Mouse (Mus musculus): ENCODE results near the gene Card19.
A peak's percentile ranks its signal among the peaks of the same experiment; 100 is the strongest.

Gene Card19

DNA sequence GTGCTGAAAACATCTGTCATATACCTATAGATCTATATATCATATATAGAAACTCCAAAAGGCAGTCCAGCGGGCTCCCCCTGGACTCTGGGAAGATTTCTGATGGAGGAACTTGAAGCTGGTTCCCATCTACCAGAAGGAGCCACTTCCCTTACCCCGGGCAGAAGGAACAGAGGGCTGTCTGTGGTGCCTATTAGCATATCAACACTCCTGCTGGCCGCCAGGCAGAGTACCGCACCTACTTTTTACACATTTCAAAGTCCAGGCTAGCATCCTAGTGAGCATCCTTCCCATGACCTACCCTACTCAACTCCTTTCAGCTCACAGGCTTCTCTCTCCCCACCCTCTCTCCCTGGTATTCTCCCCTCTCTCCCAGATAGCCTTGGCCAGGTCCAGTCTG, 9.8 kb upstream of the Card19 start:
- no peak for DNase-seq (ENCODE audit: low spot score)

DNA sequence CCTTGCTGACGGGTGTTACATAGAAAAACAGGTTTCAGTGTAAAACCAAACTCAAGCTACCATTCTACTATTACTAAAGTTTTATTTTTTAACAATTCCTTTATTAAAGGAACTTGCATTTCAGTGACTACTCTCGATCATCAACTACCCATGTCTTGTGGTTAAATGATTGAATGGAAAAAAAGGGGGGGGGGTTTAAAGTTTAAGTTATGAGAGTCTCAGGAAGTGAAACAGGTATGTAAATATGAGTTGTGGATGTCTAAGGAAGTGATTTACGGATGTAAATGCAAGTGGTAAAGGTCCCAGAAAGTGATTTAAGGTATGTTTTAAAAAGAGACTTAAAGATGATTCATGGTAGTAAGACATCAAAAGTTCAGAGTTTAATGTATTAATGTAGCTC, 9.3 kb upstream of the Card19 start:
- DNase-seq (ENCODE audit: low spot score) = no peak

DNA sequence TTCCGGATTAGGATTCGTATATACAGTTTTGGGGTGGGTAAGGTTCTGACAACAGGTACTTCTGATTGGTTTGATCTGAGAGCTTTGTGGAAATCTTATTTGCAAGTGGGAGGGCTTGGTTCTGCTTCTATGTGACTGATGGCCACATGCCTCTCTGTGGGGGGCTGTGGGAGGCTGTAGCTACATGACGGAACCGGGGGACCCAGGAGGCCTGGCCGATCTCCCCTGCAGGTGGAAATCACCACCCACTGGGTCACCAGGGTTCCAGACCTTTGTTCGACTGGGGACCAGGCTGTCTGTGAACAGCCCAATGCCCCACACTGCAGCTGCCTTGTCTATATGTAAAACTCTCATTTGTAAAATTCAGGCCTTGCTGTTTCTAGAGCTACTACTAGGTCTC, 8.9 kb upstream of the Card19 start:
- no peak for DNase-seq (ENCODE audit: low spot score)

DNA sequence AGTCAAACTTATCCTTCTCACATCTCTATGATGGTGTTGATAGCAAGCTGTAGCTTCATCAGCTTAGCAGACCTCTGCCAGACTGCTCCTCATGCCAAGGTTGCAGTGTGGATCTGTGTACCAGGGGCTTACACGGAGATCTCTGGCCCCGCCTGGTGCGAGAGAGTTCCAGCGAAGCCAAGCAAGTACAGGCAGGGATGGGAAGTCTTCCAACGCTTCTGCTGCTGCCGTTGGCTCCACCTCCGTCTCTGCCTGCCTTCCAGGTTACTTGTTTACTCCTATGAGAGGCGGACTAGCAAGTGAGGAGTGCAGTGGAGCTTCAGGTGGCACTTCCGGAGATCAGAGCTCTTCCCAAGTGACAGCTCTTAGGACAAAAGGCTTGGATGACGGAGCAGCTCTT, 8.5 kb upstream of the Card19 start:
- DNase-seq (ENCODE audit: low spot score) = no peak

DNA sequence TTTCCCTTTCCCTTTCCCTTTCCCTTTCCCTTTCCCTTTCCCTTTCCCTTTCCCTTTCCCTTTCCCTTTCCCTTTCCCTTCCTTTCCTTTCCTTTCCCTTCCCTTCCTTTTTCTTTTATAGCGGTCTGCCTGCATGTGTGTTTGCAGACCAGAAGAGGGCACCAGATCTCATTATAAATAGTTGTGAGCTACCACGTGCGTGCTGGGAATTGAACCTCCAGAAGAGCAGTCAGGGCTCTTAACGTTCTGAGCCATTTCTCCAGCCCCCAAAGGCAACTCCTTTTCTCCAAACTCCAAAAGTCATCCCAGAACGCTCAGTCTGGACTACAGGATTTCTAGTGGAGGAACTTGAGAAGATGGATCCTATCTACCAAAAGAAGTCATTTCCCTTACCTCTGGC, 5.1 kb upstream of the Card19 start:
- DNase-seq (ENCODE audit: low spot score) = no peak

DNA sequence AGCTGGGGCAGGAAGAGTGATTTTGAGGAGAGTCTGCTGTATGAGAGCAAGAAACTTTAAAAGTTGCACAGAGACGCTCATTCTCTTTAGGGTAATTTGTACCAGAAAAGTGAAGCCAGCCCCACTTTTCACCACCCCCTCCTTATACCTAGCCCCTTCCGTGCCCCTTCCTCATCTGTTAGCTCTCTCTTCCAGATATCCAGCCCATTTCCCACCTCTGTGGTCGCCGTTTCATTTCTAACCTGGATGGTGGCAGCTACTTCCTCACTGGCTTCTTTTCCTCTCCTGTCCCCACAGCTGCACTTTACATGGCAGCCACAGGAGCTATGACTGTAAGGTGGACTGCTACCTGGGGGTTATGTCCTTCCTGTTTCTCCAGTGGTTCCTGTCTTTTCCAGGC, 3.5 kb upstream of the Card19 start:
- DNase-seq (ENCODE audit: low spot score) = no peak

DNA sequence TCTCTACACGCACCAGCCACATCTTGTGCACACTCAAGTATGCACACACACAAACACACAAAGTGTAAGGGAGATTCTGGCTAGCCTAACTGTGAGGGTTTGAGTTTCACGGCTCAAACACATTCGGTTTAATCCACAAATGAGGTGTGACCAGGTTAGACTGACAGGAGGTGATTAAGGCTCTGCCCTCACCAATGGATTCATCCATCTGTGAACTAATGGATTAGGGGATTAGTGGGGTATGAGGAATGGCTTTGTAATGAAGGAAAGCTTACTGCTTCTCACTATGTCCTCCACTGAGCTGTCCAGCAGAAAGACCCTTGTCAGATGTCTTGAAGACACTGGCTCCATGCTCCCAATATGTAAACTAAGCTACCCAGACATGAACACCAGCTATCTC, 2.8 kb upstream of the Card19 start:
- DNase-seq (ENCODE audit: low spot score) = no peak

DNA sequence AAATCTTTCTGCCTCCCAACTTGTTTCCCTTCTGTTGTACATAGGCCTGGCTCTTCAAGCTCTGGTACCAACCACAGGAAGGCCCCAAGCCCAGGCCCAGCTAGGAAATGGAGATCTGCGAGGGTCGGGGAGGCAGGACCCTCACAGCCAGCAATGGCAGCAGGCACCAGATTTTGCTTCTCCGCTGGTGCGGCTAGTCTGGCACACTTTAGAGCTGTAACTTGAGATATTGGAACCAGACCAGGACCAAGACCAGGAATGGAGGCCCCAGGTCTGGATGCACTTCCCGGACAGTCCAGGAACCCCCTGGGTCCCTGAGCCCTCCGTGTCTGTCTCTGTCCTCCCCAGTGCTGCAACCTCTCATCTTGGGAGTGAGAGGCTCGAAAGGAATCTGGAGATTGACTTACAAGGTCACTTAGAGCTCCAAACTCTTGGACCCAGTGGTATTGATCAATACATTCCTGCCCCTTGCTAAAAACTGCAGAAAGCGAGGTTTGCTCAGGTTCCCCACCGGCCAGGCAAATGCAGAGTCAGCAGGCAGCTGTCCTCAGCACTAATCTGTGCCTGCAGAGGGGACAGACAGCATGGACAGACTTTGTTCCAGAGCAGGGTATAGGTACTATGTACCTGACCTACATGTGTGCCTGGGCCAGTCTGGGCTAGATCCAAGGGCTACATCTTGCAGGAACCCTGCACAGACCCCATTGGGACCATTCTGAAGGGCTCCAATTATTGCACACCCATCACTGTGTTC, 1.1 kb upstream of the Card19 start:
- no peak for DNase-seq (ENCODE audit: low spot score)

DNA sequence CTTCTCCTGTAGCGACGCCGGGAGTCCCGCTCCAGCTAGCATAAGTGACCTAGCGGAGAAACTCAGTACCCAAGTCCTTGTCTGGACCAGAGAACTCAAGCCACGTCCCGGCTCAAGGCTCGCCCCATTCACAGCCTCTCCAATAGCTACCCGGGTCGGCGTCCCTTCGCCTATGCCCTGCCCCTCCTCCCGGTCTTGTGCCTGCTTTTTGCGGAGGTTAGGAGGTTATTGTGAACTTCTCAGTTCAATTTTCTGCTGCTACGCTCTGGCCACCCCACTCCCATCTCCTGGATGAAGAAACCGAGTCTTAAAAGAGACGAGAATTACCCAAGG, 349 bp upstream of the Card19 start:
- DNase-seq (ENCODE audit: low spot score) = no peak

DNA sequence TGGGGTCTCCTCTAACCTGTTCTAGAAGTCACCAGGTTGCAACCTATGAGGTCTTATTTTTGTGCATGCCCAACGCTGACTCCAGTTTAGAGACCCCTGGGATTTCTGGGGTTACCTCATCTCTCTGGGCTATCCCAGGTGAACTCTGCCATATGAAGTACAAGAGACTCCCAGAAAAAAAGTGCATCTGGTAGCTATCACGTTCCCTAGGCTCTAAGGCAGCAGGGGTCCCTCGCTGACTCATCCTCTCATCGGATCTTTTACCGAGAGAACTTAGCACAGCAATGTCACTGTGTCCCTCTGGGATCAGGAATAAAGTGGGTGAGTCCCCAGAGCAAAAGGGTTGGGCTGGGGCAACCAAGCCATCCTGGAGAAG, 721 bp downstream of the Card19 start:
- no peak for DNase-seq (ENCODE audit: low spot score)

DNA sequence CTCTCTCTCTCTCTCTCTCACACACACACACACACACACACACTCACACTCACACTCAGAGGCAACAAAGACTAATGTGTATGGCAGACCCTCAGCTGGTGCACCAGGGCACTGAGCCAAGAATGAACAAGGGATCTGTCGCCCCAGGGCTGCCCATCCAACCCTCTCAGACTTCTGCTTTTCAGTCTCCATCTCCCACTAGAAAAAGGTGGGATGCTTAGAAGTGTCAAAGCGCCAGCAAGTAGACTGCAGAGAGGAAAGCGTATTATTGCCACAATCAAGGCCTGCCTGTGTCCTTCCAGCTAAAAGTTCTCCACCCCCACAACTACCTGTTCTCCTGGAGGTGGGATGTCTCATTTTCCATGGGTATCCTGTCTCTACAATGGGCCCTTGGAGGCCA, 1.4 kb downstream of the Card19 start:
- no peak for DNase-seq (ENCODE audit: low spot score)

DNA sequence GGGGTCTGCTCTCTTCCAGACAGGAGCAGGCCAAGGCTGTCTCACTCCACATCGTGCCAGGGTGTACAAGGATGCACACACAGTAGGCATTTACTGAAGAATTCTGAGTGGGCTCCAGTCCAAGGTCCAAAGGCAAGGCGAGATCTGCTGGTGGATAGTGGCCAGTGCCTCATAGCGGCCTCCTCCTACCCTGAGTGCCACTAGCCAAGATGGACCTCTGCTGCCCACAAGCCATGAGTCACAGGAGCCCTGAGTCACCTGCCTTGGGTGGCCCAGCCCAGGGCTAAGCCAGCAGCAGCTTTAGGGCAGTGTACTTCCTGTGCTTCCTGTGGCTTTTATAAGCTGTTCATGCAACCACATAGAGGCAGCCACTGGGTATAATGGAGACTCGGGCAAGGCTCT, 2.3 kb downstream of the Card19 start:
- no peak for DNase-seq (ENCODE audit: low spot score)

DNA sequence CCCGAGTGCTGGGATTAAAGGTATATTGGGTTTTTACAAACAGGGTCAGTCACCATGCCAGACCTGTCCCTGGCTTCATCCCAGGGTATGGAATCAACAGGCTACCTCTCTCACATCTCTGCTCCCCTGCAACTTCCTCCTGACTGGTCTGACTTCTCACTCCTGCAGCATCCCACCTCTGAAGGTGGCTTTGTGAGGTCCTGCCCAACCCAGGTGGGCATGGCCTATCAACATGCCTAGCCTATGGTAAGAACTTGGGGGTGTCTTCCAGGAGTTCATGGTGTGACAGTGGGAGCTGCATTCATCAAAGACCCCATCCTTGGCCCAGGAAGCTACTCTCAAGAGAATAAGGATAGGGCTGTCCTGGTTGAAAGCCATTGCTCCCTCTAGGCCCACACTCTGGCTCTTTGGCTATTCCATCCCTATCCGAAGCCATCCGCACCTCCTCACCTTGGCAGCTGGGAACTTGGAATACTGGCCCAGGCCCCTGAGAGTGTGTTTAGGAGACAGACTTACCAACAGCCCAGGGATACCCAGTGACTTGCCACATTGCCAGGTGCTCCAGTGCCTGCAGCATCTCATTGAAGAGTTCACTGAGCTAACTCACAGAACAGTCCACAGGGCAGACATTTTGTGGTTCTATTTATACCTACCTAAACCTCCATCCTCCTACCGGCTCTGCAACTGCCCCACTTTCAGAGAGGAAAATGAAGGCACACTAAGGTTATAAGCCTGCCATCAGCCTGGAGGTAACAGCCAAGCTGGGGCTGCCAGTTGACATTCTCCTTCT, 2.9 kb downstream of the Card19 start:
- DNase-seq (ENCODE audit: low spot score) = no peak

DNA sequence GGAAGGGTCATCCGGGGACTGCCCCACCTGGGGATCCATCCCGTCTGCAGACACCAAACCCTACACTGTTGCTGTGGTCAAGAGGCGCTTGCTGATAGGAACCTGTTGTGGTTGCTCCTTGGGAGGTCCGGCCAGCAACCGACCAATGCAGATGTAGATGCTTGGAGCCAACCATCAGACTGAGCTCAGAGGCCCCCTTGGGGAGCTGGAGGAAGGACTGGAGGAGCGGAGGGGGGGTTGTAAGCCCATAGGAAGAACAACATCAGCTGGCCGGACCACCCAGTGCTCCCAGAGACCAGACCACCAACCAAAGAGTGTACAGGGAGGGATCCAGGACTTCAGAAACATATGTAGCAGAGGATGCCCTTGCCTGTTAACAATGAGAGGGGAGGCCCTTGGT, 6.5 kb downstream of the Card19 start:
- no peak for DNase-seq (ENCODE audit: low spot score)

DNA sequence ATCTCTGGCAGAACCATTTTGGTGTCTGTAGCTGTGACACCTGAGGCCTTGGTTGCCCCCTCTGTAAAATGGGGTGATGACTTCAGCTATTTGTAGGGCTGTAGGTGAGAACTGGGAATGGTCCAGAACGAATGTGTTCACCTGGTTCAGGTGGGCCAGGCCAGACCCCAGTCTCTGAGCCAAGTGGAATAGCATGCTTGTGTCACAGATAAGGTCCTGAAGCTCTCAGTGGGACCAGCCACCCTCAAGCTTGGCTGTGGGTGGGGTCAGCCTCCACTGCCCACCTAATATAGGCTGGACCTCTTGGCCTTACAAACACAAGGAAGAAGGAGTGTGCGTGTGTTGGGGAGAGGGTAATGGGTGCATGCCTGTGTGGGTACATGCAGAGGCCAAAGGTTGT, 9.5 kb downstream of the Card19 start:
- no peak for DNase-seq (ENCODE audit: low spot score)

DNA sequence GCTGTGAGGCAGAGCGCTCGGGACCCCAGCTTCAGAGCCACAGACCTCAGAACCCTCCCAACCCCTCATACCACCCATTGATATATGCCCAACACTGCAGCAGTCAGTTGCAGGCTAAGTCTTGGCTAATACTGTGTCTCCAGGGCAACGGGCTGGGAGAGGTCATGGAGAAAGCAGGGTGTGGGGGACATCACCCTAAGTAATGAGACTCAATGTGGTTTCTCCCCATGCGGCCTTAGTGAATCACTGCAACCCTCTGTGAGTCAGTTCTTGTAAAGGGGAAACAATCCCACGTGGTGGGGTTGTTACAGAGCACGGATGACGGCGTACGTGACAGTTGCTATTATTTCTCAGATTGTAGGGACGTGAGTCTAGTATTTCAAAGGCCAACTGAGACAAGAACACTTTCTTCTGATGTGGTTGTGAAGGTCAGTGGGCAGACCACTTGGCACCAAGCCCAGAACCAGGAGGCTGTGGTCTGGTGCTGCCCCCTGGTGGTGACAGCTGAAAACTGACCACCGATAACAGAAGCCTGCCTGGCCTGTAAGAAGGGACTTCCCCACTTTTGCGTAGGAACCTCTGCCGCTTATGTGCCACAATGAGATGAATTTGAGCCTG, 10.3 kb downstream of the Card19 start:
- DNase-seq (ENCODE audit: low spot score) = peak; percentile 64

DNA sequence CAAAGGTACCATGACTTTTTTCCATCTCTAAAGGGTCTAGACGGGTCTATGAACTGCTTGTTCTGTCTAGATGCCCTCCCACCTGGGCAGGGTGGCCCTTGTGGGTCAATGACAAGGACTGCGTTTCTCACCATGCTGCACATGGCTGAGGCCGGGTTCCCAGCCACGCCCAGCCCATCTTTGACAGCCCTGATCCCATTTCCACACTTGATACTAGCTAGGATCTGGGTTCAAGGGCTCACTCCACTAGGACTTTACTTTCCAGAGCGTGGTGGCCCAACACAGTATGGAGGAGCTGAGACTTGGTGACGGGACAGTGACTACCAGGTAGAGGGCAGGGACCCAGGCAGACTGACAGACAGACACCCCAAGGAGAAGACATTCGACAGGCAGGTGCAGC, 13.3 kb downstream of the Card19 start:
- no peak for DNase-seq (ENCODE audit: low spot score)

DNA sequence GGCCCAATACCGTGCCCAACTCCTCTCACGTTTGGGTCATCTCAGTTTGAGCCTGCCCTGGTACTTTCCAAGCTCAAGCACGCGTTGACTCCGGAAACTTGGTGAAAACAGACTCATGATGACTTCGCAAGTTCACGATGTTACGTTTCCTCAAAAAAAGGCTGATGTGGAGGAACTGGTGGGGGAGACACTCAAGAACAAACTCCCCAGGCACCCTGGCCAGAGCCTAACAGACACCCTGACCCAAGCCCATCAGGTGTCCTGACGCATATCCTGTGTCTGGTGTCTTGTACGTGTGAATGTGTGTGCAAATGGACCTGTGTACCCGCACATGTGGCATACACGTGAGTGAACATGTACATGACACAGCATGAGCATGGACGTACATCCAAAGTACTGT, 15.1 kb downstream of the Card19 start:
- no peak for DNase-seq (ENCODE audit: low spot score)

DNA sequence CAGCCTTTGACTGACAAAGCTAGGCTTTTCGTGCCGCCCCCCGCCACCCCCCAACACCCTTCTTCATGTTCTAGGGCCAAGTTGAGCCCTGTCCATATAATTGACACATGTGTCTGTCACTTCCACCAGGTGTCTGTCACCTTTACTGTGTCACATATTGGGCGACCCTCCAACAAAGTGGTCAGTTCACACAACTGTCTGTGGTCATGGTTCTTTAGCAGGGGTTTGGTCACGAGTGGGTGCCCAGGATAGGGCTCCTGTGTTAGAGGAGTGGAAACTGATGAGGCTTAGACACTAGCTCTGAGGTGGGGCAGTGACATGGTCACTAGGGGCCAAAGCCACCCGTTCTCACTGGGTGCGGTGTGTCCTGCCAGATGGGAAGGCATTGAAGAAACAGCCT, 15.9 kb downstream of the Card19 start:
- no peak for DNase-seq (ENCODE audit: low spot score)

DNA sequence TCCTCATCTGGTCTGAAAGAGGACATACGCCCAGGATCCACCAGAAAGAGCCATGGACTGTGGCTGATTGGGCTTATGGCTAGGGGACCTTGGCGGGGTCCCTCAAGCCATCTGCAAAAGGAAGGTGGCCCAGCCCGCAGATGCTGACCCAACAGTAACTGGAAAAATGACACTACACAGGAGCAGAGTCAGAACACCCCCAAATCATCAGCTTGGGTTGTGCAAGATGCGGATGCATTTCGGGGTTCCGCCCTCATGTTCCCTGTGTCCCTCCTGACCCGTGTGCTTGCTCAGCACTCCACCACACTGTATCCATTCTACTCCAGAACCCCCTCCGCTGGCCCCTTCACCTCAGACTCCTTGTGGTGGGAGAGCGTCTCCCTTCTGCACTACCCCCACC, 17.1 kb downstream of the Card19 start:
- DNase-seq (ENCODE audit: low spot score) = no peak

DNA sequence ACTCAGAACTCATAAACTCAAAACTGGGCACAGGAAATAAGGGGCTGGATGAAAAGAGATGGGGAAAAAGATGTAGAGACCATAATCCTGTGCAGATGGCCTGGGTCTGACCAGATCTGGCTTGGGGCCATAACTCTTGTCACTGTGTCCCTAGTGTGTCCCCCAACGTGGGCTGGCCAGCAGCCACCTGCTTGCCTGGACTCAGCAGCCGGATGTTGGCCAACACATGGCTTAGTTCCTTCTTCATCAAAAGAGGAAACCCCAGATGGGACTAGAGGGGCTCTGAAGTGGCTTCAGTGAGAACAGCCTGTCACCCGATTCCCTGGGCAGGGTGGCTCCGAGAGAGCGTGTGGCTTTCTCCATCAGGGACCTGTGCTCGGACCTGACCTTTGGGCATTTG, 19.1 kb downstream of the Card19 start:
- no peak for DNase-seq (ENCODE audit: low spot score)

DNA sequence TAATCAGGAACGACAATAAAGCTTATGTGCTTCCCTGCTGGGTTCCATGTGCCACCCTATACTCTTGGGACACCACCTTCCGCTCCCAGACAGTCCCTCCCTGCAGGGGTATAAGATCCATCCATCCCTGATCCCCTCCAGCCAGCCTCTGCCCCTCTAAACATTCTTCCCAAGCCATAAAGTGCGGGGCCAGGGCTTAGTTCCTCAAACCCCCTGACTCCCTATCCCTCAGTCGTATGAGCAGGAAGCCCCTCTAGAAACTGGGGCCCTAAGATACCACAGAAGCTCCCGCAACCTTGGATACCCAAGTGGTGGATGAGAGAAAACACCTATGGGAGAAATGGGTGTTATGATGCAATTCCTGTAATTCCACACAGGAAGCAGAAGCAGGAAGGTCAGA, 19.6 kb downstream of the Card19 start:
- DNase-seq (ENCODE audit: low spot score) = no peak

DNA sequence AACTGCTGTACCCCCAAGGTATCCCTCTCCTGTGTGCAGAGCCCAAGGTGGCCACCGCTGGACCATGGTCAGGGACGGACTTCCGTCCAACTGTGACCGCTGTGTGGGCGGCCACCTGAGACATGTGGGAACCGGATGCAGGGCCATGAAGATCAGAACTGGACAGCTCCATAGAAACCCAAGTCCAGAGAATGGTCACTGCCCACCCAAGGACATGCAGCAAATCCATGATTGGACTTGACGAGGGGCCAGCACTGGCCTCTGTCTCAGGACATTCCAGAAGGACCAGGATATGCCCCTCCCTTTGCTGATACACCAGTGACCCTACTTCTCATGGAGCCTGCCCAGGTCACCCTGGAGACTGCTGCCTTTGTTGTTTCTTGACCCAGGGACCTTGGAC, 20.2 kb downstream of the Card19 start:
- no peak for DNase-seq (ENCODE audit: low spot score)

DNA sequence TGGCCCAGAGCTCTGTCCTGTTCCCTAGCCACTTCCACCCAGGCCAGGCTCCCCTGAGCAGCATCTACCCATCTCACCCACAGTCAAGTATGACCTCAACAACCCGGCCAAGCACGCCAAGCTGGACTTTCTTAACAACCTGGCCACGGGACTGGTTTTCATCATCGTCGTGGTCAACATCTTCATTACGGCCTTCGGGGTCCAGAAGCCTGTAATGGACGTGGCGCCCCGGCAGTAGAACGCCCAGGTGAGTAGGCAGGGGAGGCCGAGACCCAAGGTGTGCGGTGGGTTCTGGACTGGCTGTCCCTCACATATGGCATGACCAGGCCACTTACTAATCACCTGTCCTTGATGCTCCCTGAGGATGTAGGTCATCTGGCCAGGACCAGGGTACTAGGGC, 21.0 kb downstream of the Card19 start:
- DNase-seq (ENCODE audit: low spot score) = no peak
